Mouse (Mus musculus): ENCODE data around the gene Sost.

Gene Sost

DNA sequence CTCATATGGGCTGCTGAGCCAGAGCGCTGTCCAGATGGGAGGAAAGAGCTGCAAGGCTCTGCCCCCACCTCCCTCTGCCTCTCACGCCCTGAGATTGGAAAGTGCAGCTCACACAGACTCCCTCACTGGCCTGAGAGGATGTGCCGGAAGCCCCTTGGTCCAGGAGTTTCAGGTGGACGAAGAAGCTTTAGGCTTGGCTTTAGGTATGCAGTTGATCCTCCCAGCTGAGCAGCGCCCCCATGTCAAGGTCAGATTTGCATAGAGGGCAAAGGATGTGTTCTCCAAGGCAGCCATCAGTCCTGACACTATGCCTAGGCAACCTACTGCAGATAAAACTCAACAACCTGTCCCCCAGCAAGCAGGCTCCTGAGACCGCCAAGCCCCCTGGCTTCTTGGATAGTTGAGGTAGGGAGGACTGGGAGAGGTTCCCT lies 16.2 kb upstream of the Sost start:
- DNase-seq: peak; percentile 97

DNA sequence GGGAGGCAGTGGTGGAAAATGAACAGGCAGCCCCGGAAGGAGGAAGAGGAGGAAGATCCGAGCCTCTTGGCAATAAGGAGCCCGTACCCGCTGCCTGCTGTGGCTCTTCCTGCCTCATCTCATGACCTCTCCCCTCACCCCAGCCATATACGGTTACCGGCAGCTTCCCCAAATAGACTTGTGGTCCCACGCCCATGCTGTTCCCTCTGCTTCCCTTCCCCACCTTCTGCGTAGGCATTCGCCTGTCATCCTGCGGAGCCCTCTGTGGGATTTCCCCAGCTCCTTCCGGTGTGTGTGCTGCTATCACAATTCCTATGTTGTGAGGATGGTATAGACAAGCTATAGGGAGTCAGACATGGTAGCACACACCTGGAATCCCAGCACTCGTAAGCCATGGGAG lies 15.0 kb upstream of the Sost start:
- peak; percentile 98 for DNase-seq

DNA sequence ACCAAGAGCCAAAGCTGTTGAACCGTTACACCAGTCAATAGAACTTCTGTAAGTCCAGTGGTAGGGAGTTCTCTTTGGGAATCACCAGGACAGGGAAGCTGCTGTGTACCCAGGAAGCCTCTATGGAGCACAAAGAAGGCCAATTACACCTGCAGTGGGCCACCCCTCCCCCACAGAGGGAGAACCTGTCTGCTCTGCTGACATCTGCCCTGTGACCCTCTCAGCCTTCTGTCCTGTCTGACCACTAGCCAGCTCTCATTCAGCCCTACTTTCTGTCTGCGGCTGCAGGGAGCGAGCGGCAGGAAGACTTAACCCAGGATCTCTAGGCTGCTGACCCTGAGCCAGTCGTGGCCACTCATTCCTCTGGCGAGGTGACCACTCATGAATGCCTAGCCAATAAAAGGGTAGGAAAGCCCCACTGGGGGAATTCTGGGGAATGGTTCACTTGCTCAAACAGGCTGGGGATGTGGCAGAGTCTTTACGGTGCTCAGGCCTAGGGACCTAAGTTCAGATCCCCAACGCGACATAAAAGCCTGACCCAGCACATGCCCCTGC lies 13.9 kb upstream of the Sost start:
- DNase-seq: peak; percentile 91

DNA sequence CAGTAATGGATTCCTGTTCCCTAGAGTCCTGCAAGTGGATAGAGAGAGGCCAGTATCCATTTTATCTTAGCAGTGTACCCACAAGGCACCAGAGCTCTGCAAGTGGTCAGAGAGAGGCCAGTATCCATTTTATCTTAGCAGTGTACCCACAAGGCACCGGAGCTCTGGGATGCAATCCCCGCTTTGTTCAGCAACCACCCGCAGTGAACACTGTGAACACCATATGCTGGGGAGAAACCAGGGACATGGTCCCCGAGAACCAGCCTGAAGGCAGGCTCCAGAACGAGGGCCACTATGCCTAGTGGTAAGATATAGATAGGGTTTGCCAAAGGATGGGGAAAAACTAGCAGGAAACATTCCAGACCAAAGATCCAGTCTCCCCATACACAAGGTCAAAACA lies 12.3 kb upstream of the Sost start:
- DNase-seq: no peak

DNA sequence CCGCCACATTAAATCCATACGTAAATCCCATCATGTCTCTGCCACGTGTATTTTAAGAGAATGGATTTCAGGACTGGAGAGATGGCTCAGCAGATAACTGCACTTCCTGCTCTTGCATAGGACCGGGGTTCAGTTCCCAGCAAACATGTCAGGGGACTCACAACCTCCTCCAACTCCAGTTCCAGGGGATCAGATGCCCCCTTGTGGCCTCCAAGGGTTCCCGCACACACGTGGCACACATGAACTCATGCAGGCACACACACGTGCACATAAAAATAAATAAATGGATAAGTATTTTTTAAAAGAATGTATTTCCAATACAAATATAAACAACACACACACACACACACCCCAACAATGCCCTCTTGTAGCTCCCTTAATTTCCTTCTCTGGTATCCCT lies 10.1 kb upstream of the Sost start:
- DNase-seq: no peak

DNA sequence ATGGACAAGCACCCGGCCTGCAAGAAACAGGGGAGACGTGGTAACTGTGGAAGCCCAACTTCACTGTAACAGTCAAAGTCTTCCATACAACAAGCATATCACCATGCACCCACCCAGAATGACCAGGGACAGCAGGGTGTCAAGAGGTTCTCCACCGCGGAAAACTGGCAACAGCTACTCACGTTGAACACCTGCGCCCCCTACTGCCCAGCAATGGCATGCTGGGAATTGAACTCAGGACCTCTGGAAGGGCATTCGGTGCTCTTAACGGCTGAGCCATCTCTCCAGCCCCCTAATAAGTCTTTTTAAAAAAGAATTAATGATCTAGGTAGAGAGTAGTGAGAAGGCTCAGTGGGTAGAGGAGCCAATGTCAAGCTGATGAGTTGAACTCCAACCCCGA lies 8.1 kb upstream of the Sost start:
- no peak for DNase-seq

DNA sequence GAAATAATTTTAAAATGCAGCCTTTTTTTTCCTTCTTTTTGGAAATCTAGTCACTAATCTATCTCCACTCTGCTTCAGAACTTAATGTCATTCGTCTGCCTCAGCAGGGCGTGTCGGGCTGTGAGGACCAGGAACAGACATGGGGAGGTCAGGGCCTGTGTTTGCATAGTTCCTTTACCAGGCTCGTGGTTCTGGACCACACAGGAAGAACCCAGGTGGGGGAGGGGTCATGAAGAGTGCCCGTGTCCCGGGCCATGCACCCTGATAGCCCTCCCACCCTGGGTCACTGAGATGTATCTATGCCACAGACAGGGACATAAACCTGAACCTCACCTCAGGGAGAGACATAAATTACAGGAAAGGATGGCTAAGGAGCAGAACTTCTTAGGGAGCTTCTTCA lies 7.4 kb upstream of the Sost start:
- DNase-seq: peak; percentile 93

DNA sequence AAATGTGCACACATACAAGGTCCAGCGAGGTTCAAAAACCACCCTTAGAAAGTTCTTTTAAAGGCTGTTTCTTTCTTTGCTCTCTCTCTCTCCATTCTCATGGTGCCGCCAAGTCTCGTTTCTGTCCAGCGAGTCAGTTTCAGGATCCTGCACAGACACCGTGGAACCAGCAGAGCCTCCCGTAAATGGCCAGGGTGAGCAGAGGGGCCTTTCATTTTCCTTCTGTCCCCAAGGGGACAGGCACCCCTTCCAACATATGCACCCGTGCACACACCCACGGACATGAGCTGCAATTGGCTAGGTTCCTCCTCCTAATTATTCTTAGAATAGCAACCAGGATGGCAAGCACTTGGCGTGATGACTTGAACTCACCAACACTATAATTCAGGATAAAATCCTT lies 6.7 kb upstream of the Sost start:
- peak; percentile 91 for DNase-seq

DNA sequence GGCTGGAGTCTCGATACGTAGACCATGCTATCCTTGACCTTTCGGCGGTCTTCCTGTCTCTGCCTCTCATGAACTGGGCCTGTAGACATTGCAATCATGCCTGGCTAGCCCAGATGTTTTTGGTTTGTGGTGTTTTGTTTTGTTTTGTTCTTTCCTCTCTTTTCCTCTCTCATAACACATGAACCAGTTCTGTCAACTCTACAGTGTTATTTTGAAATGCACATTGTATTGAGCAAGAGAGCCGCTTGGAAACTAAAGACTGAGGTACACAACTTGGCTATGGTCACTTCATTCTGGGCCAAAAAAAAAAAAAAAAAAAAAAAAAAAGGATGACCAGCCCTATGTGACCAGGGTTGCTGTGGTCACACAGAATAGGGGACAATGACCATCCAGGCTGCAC lies 5.8 kb upstream of the Sost start:
- DNase-seq: no peak

DNA sequence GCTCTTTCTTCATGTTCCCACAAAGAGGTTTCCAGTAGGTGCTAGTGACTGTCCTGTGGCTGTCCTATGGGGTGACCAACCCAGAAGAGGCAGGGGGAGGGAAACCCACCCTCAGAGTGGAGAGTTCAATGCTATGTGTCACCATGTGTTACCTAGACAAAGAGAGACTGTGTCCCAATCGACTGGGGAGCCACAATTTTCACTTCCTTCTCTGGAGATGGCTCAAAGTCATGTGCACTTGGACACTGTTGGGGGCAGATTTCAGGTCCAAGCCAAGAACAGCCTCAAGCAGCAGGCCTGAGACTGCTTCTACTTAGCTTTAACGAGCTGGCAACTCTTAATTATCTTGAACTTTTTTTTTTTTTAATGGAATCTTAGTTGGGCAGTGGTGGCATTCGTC lies 5.3 kb upstream of the Sost start:
- DNase-seq: peak; percentile 94

DNA sequence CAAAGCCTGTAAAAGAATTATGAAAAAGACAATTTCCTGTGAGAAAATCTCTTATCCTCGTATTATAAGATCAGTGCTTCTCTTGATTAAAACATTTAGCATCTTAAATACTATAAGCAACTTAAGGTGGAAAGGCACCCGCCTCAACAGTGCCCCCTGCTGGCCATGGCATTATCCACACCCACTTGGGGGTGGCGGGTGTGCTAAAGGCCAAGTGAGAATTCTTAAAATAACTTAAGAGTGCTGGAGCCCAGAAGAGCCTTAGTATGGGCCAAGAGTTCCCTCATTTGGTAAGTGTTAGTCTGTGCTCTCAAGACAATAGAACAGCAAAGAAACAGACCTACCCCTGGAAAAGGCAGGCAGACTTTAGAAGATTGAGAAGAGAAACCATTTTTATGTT lies 4.6 kb upstream of the Sost start:
- DNase-seq: peak; percentile 93

DNA sequence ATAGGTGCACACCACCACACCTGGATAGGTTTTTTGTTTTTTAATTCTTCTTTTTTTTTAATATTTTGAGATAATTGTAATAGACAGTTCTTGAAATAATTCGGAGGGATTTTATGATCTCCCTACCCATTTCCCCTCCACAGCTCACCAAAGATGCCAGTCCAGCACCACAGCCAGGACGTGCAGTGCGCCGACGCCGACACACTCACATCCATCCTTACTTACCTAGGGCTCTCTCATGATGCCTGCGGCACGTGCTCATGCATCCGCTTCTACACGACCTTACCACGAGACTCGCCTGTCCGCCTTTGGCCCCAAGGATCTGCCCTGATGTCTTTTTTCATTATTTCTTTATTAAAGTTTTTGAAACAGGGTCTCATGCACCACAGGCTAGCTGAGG lies 3.0 kb upstream of the Sost start:
- DNase-seq: peak; percentile 85

DNA sequence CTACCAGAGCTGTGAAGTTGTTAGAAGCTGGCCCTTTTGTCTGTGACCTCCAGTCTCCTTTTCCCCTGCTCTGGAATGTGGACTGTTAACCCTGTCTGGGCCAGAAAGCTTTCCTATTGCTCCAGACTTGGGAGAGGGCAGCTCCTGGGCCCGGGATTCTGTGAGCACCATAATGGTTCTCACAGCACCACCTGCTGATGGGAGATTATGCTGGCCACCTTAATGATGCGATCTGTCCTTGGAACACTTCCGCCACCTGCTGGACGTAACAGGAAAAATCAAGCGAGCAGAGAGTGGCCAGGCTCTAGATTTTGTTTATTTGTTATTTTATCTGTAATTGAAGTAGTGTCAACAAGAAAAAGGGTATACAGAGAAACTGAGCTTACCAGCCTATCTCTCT lies 2.0 kb upstream of the Sost start:
- peak; percentile 97 for DNase-seq

DNA sequence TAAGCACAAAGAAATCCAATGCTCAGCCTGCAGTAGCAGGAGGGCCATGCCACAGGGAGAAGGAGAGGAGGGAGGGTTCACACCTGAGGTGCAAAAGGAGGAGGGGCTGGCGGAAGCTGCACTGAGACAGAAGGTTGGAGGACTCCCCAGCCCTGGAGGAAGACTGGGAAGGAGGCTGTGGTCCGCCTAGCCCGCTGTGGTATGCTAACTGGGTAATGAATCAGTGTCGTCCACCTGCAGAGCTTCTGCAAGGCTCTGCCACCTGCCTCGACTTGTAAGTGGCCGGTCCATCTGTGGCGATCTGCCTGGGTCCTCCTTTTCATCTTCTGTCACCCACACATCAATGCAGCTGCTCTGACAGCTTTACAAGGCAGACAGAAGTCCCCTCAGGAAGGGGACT lies 1.5 kb upstream of the Sost start:
- DNase-seq: peak; percentile 92

DNA sequence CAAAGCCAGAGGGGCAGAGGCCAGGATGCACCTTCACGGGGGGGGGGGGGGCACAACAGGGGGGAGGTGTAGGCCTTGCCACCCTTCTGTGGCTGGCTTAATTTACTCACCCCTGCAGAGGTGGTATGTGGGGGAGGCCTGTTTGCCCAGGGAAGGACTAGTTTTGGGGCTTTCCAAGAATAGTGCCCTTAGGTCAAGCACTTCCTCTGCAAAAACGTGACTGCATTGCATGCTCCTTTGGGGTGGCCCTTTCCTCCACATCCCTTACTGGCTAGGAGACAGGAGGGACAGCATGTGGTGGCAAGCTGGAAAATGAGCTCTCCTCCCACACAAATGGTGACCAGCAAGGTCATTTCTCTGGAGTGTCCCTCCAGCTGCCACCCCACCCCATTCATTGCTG lies 1.3 kb downstream of the Sost start:
- DNase-seq: no peak

DNA sequence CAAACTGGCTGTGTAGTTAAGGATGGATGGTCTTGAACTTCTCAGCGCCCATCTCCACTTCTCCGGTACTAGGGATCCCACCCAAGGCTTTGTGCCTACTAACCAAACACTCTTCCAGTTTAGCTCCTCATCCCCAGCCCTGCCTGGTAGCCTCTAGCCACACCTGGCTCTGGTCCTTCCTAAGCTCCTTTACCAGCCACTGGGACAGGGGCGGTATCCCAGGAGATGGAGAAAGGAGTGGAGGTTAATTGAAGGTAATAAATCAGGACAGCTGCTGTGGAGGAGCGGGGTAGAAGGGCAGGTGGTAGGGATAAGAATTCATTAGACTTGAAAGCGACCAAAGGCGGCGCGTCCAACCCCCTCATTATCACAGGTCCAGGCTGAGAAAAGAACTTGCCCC lies 2.2 kb downstream of the Sost start:
- DNase-seq: no peak

DNA sequence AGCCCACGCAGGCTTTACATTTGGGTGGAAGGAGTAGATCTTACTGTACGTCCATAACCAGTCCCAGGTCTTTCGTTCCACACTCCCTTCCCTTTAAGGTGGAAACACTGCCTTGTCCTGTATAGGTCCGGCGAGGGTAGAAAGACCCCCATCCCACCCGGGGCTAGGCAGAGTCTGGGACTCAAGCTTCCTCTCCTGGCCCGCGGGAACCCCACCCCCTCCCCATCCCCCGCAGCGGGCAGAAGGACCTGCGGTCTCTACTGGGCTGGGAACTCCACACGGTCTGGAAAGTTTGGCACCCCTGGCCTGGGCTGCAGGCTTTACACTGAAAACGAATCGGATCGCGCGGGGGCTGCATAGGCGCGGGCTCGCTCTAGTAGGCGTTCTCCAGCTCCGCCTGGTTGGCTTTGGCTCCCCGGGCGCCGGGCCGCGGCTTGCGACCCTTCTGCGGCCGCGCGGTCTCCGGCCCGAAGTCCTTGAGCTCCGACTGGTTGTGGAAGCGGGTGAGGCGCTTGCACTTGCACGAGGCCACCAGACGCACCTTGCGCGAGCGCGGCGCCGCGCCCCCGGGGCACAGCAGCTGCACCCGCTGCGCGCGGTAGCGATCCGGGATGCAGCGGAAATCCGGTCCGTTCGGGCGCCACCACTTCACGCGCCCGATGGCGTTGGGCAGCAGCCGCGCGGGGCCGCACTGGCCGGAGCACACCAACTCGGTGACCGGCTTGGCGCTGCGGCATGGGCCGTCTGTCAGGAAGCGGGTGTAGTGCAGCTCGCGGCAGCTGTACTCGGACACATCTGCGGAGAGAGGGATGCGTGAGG lies 3.1 kb downstream of the Sost start:
- DNase-seq: peak; percentile 93

DNA sequence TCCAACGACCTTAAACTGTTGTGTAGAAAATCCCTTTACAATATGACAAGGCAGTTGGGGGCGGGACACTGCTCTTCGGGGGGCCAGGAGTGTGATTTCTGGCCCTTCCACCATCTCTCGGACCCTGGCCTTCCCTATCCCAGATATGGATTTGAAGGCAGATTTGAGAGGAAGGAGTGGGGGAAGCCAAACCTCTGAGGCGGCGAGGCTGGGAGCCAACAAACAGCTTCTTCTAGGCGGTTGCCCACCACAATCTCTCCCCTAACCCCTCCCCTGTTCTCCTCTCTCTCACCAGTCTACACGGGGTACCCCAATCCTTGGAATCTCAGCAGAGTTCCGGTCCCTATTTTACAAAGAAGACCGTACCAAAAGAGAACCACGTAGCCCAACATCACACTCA lies 3.8 kb downstream of the Sost start:
- no peak for DNase-seq

DNA sequence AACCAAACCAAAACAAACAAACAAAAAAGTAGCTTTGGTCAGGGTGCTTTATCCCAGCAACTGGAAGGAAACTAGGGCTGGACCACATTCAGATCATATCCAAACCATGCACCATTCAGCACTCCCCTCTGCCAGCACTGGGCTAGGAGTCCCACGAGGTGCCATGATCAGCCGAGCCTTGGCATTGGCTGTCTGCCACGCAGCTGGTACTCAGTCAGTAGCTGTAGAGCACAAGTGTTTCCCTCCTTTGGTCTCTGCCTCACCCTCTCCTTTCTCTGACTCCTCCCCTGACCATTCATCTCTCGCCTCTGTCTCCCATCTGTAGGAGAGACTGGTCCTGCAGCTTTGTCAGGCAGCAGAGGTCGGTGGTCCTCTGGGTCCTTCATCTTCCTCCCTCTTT lies 9.3 kb downstream of the Sost start:
- no peak for DNase-seq

DNA sequence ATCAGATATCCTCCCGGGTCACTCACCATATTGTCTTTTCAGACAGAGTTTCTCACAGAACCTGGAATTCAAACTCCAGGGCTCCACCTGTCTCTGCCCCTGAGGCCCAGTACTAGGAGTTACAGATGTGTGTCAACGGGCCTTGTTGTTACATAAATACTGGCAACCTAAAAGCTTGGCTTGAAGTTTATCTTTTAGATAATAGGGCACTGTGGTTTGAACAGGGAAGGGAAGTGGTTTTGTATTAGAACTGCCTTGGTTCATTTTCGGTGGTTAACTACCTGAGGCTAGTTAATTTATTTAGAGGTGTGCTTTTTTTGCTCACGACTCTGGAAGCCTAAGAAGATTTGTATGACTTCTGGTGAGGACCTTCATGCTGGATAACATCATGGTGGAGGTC lies 13.4 kb downstream of the Sost start:
- no peak for DNase-seq

DNA sequence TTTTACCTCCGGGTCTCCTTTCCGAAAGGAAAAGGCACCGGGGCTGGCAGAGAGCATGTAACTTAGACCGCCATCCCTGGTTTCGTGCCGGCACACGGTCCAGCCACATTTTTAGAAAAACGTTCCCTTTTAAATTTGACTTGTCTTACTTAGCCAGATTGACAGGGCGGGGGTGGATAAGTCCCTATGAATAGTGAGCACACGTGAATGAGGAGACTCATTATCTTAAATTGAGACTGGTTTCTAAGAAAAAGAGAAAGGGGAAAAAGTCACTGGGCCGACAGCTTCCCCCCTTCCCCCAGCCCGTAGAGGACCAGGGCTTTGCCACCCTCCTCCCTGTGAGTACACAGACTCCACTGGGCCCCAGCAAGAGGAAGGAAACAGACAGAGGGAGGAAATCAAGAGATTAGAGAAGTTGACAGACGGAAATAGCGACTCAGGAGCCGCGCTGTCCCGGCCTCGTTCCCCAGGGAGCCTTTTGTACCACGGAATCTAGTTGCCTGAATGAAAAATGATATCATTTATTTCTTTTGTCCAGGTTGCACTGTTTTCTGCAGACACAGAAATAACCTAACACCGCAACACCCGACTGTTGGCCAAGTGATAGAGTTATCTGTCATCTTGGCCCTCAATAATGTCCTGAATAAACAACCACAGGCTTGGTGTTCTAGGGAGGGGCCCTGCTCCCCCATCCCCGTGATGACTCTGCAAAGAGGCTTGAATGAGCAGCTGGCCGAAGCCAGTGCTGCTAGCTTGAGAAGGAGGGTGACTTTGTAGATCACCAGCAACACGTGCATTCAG lies 14.1 kb downstream of the Sost start:
- peak; percentile 99 for DNase-seq

DNA sequence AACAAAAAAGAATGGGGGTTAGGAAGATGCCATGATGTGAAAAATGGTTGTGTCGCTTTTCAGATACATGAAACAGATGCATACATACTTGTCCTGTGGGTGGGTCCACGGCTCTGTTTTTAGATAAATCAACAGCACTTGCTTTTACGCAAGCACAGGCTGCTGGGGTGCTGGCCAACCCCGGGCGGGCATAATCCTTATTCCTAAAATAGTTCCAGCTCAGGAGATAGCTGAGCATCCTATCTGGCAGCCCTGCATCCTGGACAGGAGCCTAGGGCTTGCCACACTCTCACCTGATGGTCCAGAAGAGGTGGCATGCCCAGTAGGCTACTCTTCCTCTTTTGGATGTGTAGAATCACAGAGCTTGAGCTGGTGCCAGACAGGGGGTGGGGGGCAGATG lies 16.8 kb downstream of the Sost start:
- DNase-seq: no peak

DNA sequence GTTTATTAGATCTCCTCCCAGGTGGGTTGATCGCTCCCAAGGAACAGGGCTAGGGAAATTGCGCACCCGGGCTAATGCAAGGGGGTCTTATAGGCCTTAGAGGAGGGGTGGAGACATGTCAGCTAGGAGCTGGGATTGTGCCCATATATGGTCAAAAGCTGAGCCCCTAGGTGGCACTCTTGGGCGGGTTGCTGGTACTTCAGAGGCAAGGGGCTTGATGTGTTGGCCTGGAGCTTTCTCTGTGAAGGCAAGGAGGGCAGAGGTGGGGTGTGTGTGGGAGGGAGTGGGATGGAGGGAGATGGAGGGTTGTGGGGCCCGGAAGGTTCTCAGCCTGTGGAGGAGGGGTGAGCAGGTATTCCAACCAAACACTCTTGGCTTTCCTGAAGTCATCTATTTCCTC lies 20.3 kb downstream of the Sost start:
- DNase-seq: no peak

DNA sequence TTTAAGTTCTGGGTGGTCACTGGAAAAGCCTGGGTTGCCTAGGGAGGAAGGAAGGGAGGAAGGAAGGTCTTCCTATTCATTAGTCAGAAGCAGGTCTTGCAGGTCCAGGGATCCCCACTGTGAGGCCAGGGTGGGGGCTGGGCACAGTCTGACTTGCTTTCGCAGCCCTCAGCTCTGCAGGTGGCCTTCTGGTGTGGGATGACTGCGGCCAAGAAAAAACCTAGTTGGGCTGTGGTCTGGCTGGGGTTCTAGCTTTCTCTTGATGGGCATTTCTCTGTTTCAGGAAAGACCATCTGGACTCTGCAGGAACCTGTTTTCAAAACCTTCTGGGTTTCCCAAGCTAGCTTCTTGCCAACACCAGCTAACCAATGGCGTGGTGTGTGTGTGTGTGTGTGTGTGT lies 23.8 kb downstream of the Sost start:
- DNase-seq: no peak

Data from heart, adult 11 months (tissue).